Mouse (Mus musculus) bone marrow, adult 2 months (tissue): Measurements from ENCODE around the gene Golt1a. TPM values are rescaled to one million over a fixed set of nuclear protein-coding genes. Genes with fewer than 3 reads are reported as not detected.

Experiments
- H3K27ac ChIP-seq: fragments of 200-500 bp; 2 replicates; pipeline ENCODE4 v1.5.1; 2012; ENCODE audit warnings: low read depth, mild to moderate bottlenecking, control low read depth, inconsistent platforms, low read length; ENCODE audit not compliant: control insufficient read depth, poor library complexity, insufficient read depth
- H3K4me1 ChIP-seq: fragments of 200-500 bp; 2 replicates; pipeline ENCODE4 v1.6.1; 2011; ENCODE audit warnings: low read length; ENCODE audit not compliant: control insufficient read depth, insufficient read depth
- H3K4me3 ChIP-seq: fragments of 200-500 bp; replicated peaks from 2 replicates; pipeline ENCODE3; 2011; ENCODE audit warnings: mild to moderate bottlenecking, low read depth, low read length, control low read depth; ENCODE audit not compliant: control insufficient read depth
- CTCF ChIP-seq: fragments of 200-500 bp; IDR thresholded peaks from 2 replicates; pipeline ENCODE4 v1.5.1; 2011; ENCODE audit warnings: low read length, control low read depth; ENCODE audit not compliant: control insufficient read depth, insufficient read depth
- POLR2A ChIP-seq: fragments of 200-500 bp; IDR thresholded peaks from 2 replicates; pipeline ENCODE4 v1.6.1; 2011; ENCODE audit warnings: low read depth, mild to moderate bottlenecking, control low read depth, low read length, borderline replicate concordance; ENCODE audit not compliant: control insufficient read depth
- WGBS: fragments of 180-500 bp; shearing (Covaris S2); methylation state at CpG from one replicate; pipeline ENCODE4 v1.1.7; 2018; 5-methylcytosine and 5-hydroxymethylcytosine counted together
- polyA plus RNA-seq: library from polyadenylated mRNA; stranded (reverse); fragments of >200 nt; gene quantifications from 2 replicates; pipeline ENCODE4 v1.2.4, GENCODE M21; 2011; ENCODE audit warnings: low replicate concordance; ENCODE audit not compliant: missing spikeins, insufficient read depth, insufficient read length

Golt1a gene
- polyA plus RNA-seq, 1 experiment, result not detected

- Histone ChIP-seq H3K4me3 (no peak overlapping the region), H3K27ac (no peak overlapping the region), H3K4me1 (no peaks in the 10 kb centered on the region)
- 93% methylated on average over 12 of the region's 12 CpGs for WGBS
- TF ChIP-seq POLR2A, result no peak
- no peak for TF ChIP-seq CTCF
Measured at GRCm38 (mm10) chr1:133287880-133288279, 21.7 kb upstream of the Golt1a start.

DNA sequence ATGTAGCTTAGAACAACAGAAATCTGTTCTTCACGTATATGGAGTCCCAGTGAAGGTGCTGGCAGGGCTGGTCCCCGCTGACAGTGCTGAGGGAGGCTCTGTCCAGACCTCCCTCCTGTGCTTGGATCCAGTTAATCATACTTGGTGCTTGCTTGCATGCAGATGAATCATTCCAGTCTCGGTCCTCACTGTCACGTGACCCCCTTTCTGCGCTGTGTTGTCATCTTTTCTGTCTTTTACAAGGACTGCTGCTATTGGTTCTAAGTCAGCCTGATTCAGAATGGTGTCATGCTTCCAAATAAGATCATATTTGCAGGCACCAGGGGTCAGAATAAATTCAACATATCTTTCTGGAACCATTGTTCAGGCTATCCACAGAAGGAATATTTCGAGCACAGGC is 17.7 kb upstream of the Golt1a start:
- TF ChIP-seq CTCF, result no peak
- TF ChIP-seq POLR2A, result no peak
- Histone ChIP-seq H3K27ac (no peak overlapping the region), H3K4me1 (no peaks in the 10 kb centered on the region), H3K4me3 (no peak overlapping the region)
- WGBS, result 88% methylated on average over 6 of the region's 6 CpGs

GRCm38 (mm10) chr1:133292608-133293007 is 17.0 kb upstream of the Golt1a start:
- H3K4me1 ChIP-seq, result no peaks in the 10 kb centered on the region
- H3K4me3 ChIP-seq, result no peak overlapping the region
- no peak overlapping the region for H3K27ac ChIP-seq
- TF ChIP-seq CTCF (no peak), POLR2A (no peak)

GRCm38 (mm10) chr1:133296376-133296775 is 13.2 kb upstream of the Golt1a start:
- Histone ChIP-seq H3K4me3 (no peak overlapping the region), H3K27ac (no peak overlapping the region)
- TF ChIP-seq CTCF, result no peak
- no peak for TF ChIP-seq POLR2A

DNA sequence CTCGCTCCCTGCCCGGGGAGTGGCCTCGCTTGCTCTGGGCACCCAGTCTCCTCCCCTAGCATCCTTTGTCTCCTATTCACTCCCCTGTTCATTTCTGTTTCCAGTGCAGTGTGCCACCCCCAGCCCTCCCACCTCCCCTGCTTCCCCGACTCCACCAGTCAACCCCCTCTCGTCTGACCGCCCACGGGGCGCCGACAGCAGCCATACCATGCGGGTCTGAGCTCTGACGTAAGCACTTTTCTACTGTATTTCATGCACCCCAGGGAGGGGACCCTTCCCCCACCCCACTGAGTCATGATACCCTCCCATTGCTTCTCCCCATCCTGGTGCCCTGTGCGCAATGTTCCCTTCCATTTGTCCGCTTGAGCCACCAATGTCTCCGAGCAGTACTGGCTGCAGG is 10.8 kb upstream of the Golt1a start:
- WGBS, result 58% methylated on average over 14 of the region's 14 CpGs
- no peak for TF ChIP-seq POLR2A
- TF ChIP-seq CTCF, result no peak

More at GRCm38 (mm10) chr1:133296376-133296775, 13.2 kb upstream of the Golt1a start:
- 78% methylated on average over 9 of the region's 9 CpGs for WGBS
- H3K4me1 ChIP-seq, result no peaks in the 10 kb centered on the region

DNA sequence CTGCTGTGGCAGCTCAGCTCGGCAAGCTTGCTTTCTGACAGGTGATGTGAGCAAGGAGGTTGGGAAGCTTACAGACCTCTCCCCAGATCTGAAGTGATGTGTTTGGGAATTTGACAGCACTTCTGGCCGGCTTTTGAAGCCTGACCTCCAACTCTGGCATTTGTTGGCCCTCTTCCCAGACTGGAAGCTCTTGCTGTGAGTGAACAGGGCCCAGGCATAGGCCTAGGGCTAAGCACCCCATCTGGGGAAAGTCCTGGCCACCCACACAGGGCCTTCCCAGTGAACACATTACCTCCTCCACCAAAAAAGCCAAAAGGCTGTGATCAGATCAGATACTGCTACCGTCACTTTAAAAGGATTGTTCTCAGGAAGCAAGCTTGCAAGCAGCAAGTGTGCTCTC is 7.1 kb upstream of the Golt1a start:
- no peak overlapping the region for H3K4me3 ChIP-seq
- no peaks in the 10 kb centered on the region; the same call in 1 of the 2 replicates for H3K4me1 ChIP-seq
- H3K27ac ChIP-seq, result no peak overlapping the region
- 70% methylated on average over 3 of the region's 3 CpGs for WGBS
- TF ChIP-seq POLR2A (no peak), CTCF (no peak)

More for the DNA sequence above, 10.8 kb upstream of the Golt1a start:
- Histone ChIP-seq H3K4me1 (no peaks in the 10 kb centered on the region), H3K27ac (no peak overlapping the region), H3K4me3 (no peak overlapping the region)

DNA sequence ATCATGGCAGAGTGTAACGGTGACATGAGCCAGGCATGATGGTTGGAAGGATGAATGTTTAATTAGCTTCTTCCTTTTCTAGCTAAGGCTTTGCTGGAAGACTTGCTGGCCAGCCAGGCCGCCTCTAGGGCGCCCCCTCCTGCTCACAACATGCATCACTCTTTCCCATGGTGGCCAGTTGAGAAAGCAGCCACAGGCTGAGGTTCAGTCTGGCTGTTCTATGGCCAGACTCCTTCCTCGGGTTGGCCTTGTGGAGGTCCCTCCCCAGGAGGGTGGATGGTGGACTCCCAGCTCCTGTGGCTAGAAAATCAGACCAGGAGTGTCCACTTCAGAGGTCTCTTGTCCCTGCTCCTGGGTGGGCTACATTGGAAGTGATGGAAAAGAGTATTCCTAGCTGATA is 2.8 kb upstream of the Golt1a start:
- H3K4me1 ChIP-seq, result no peaks in the 10 kb centered on the region; the same call in 1 of the 2 replicates
- H3K27ac ChIP-seq, result no peak overlapping the region
- TF ChIP-seq CTCF (peak; percentile 71), POLR2A (no peak)
- WGBS, result 7% methylated on average over 4 of the region's 4 CpGs
- H3K4me3 ChIP-seq, result no peak overlapping the region

DNA sequence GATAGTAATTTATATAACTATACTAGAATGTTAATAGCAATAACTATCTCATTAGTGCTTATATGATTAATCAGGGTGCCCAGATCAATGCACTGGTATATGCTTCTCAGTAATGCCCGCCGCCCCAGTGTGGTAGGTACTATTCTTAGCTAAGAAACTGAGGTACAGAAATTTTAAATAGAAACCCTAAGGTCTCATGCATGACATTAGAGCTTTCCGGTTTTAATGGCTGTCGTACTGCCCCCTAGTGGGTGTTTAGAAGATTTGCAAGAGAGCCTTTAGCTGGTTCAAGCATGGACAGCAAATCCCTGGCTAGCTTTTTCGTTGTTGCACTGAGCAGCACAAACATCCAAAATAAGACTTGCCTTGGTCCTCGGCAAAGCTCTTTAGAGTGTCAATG is 2.3 kb upstream of the Golt1a start:
- Histone ChIP-seq H3K4me1 (no peaks in the 10 kb centered on the region; the same call in 1 of the 2 replicates), H3K27ac (no peak overlapping the region), H3K4me3 (no peak overlapping the region)
- TF ChIP-seq POLR2A (no peak), CTCF (no peak)
- 5% methylated on average over 6 of the region's 6 CpGs for WGBS

- WGBS, result 60% methylated on average over 4 of the region's 4 CpGs
- TF ChIP-seq POLR2A (no peak), CTCF (peak; percentile 34; the same call in 1 of the 2 replicates)
- H3K4me1 ChIP-seq, result no peaks in the 10 kb centered on the region
- no peak overlapping the region for H3K4me3 ChIP-seq
- no peak overlapping the region for H3K27ac ChIP-seq
Measured at GRCm38 (mm10) chr1:133311240-133311639, 1.6 kb downstream of the Golt1a start.

GRCm38 (mm10) chr1:133311946-133312345 is 2.3 kb downstream of the Golt1a start:
- 46% methylated on average over 10 of the region's 10 CpGs for WGBS
- H3K4me1 ChIP-seq, result no peaks in the 10 kb centered on the region
- no peak overlapping the region for H3K4me3 ChIP-seq
- TF ChIP-seq POLR2A, result no peak
- TF ChIP-seq CTCF, result no peak
- no peak overlapping the region for H3K27ac ChIP-seq
